ENCODE assay signal across 12 mouse cellular contexts in the genomic region with DNA sequence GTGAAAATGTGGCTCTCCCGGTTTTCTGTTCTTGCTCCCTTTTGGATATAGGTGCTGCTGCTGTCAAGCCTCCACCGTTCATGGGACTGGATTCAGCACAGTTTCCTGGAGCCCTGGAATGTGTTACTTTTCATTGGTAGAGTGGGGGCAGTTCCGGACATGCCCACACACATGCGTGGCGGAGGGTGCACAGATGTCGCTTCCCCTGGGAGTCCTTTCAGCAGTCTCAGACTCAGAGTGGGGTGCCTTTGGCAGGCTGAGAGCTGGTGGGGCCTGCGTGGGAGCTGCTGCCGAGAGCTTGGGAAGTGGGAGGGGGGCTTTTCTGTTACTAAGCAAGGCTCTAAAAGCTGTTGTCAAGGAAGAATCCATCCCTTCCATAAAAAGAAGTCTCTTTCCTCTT.
DNase-seq lines count a peak whose midpoint lies in the region.
"Had no signal": no experiment of that assay in that cellular context is flagged by ENCODE, and none has a peak within 500 bp of the region (broad histone marks: within the 10 kb centered on the region; RNA-seq: fewer than 3 reads in every experiment).

No protein-coding gene starts in this region.

- DNase-seq in frontal cortex, adult 2 months (ENCODE audit: extremely low spot score in 1 of 2, low spot score in 1 of 2), result peak; percentile 83 to 92
- peak; percentile 83 for DNase-seq in layer of hippocampus, adult 11-12 months (ENCODE audit: low spot score)
- peak; percentile 82 to 90 for DNase-seq in left cerebral cortex, adult 18-20 months (ENCODE audit: low spot score in 2 of 2)
- DNase-seq in right cerebral cortex, adult 18-20 months, result peak; percentile 93
- no peak for DNase-seq in adrenal gland, postnatal 10 days
- no peak for DNase-seq in testis, postnatal 10 days (ENCODE audit: low spot score)
- DNase-seq in embryo, embryonic 10 days (ENCODE audit: low spot score), result no peak
- DNase-seq in spleen, postnatal 36 days (ENCODE audit: low spot score in 2 of 2), result no peak
- DNase-seq: cerebellum, adult 2 months; heart, postnatal 36 days; lung, embryonic 14.5 days; thymus, postnatal 25 days had no signal

Comparison
In these comparisons a context has a peak if more than half of its experiments do, and no peak if none do; other contexts are left out.
1. DNase-seq: peak in frontal cortex, adult 2 months (2 of 2), layer of hippocampus, adult 11-12 months (single experiment), left cerebral cortex, adult 18-20 months (2 of 2) and right cerebral cortex, adult 18-20 months (single experiment); none in adrenal gland, postnatal 10 days (single experiment), testis, postnatal 10 days (single experiment), embryo, embryonic 10 days (single experiment) and spleen, postnatal 36 days (0 of 2).